ENCODE assay signal across 8 mouse cellular contexts in genomic region chr6:97617266-97617743, GRCm38 (mm10). TPM values are rescaled to one million over a fixed set of nuclear protein-coding genes. Genes with fewer than 3 reads are reported as not detected.
A peak's percentile ranks its signal among the peaks of the same experiment; 100 is the strongest.
DNase-seq lines count a peak whose midpoint lies in the region; ATAC-seq and TF ChIP-seq lines count a peak whose summit lies in the region.

Gene Frmd4b, minus strand, starts transcription at chr6:97617541.

- intact Hi-C loops in heart, postnatal 36 days (cut with DNase I), result loop anchor here (5.0 kb wide), 2 partner anchors 90 to 125 kb away; no protein-coding TSS in a partner anchor

- H3K9ac ChIP-seq in liver, embryonic 15.5 days, result no peak within 1 kb of the TSS

- WGBS in liver, embryonic 15.5 days (ENCODE audit: insufficient replicate concordance), result 1% methylated on average over 42 of the region's 42 CpGs
- under 1% methylated on average over 42 of the region's 42 CpGs for WGBS in olfactory bulb, adult 2 months

- peak; percentile 92 for ATAC-seq in frontal cortex, adult (ENCODE audit: low TSS enrichment)
- no peak for ATAC-seq in liver, embryonic 15.5 days (ENCODE audit: insufficient read depth)

- TF ChIP-seq CTCF in olfactory bulb, adult 2 months (IDR thresholded peaks at IDR 0.05; ENCODE audit: insufficient read depth, low read depth, low read length), result no peak

- H3K4me3 ChIP-seq in liver, embryonic 15.5 days (replicated peaks), result peak within 1 kb of the TSS; percentile 40
- peak within 1 kb of the TSS; percentile 89 for H3K4me3 ChIP-seq in olfactory bulb, adult 2 months (ENCODE audit: insufficient read depth, low read depth, low read length)

- H3K9me3 ChIP-seq in liver, embryonic 15.5 days (replicated peaks), result no peaks in the 10 kb centered on the region

- H3K27ac ChIP-seq in liver, embryonic 15.5 days (replicated peaks), result no peak within 1 kb of the TSS
- peak within 1 kb of the TSS; percentile 64 for H3K27ac ChIP-seq in olfactory bulb, adult 2 months (ENCODE audit: insufficient read depth, low read depth, low read length)

- TF ChIP-seq POLR2A in olfactory bulb, adult 2 months (IDR thresholded peaks at IDR 0.05; ENCODE audit: insufficient read depth, low read depth, low read length), result no peak

- peak; percentile 78 for DNase-seq in R1 (ENCODE audit: low read depth, low spot score)
- DNase-seq in cerebellum, adult 8-10 months, result peak; percentile 51
- DNase-seq in heart, postnatal 36 days, result peak; percentile 57 to 70
- peak; percentile 60 for DNase-seq in layer of hippocampus, adult 11-12 months (ENCODE audit: low spot score)
- DNase-seq in natural killer cell, adult 2 months (ENCODE audit: low spot score in 2 of 2), result no peak

- peak within 1 kb of the TSS; percentile 60 for H3K4me2 ChIP-seq in liver, embryonic 15.5 days

- 0 out of 2 replicates have a peak, but pooled peaks cover 5% of the 10 kb centered on the region for H3K4me1 ChIP-seq in liver, embryonic 15.5 days (replicated peaks)
- peaks cover 8% of the 10 kb centered on the region; the same call in 1 of the 2 replicates for H3K4me1 ChIP-seq in olfactory bulb, adult 2 months (ENCODE audit: control insufficient read depth, insufficient read depth, low read length)

- peaks cover 41% of the 10 kb centered on the region for H3K27me3 ChIP-seq in liver, embryonic 15.5 days

- H3K36me3 ChIP-seq in liver, embryonic 15.5 days (replicated peaks), result no peaks in the 10 kb centered on the region

RNA-seq across cellular contexts. Expression of gene Frmd4b, which starts in this region (rescaled TPM):
- total RNA-seq in heart, postnatal 36 days (2021), result 10 to 100 TPM; 16.2 to 19.7 TPM
- polyA plus RNA-seq in liver, embryonic 15.5 days (2015; fragmentation: Nextera tagmentation; extraction: Ambion mirVana), result 6.5 and 7.9 TPM in 2 replicates
- polyA plus RNA-seq in olfactory bulb, adult 2 months (2012; ENCODE audit: insufficient read depth, insufficient read length, low replicate concordance, missing spikeins), result not detected in 2 replicates

Comparison
In these comparisons a context has a peak if more than half of its experiments do, and no peak if none do; other contexts are left out.
1. DNase-seq: peak in R1 (single experiment), cerebellum, adult 8-10 months (single experiment), heart, postnatal 36 days (2 of 2) and layer of hippocampus, adult 11-12 months (single experiment); none in natural killer cell, adult 2 months (0 of 2).